Mouse (Mus musculus): ENCODE measurements around the gene Man1b1. TPM values are rescaled to one million over a fixed set of nuclear protein-coding genes. Genes with fewer than 3 reads are reported as not detected.

Gene Man1b1
- polyA plus RNA-seq, 1 experiment: 18.1 TPM

DNA sequence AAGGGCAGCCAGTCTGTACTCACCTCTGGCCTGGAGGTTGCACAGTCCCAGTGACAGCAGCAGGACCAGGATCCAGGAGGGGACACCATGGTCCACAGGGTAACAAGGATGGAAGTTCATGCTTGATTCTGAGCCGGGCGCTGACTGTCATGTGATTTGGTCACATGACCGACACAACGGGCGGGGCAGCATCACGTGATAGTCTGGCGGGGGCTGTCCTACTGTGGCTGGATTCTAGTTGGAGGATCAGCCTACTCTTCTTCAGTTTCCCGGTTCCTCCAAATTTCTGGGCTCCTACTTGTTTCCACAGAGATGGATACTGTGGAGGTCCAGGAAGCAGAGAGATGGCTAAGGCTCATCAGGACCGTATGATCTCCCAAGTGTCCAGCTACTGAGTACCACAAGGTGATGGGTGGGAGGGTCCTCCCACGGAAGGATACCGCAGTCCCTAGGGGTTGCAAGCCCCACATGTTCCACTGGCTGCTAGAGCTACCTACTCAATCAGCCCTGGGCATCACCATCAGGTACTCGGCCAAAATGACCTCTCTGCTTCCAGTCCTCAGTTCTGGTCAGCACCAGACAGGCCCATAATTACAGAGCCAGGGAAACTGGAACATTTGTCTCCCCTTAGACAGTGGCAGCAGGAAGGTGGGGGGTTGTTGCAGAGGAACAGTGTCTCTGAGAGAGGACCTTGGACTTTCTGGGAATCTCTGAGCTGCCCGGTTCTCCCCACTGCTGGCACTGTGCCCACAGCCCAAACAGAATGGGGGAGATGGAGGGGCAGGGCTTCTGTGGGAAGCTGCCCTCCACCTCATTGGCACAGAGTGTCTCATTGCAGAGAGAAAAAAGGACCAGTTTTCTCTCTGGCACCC, 24.3 kb downstream of the Man1b1 start, which contains the start of gene Dpp7:
Gene Dpp7 (minus strand): TSS at position 152 of the 872 bp plus-strand sequence.
- DNase-seq: peak; percentile 73
- 3% methylated on average over 13 of the region's 13 CpGs for WGBS
- Histone ChIP-seq H3K4me3 (replicated peaks; ENCODE audit: extremely low read depth, low read depth, low read length) (peak within 1 kb of the TSS; percentile 71), H3K4me1 (ENCODE audit: control insufficient read depth, insufficient read depth, low read length) (peaks cover 9% of the 10 kb centered on the region; the same call in 1 of the 2 replicates)
- TF ChIP-seq POLR2A (IDR thresholded peaks at IDR 0.05; ENCODE audit: borderline replicate concordance, extremely low read depth, low read depth, low read length) (peak; percentile 64; the same call in 1 of the 2 replicates), CTCF (IDR thresholded peaks at IDR 0.05; ENCODE audit: insufficient read depth, low read length) (no peak)

DNA sequence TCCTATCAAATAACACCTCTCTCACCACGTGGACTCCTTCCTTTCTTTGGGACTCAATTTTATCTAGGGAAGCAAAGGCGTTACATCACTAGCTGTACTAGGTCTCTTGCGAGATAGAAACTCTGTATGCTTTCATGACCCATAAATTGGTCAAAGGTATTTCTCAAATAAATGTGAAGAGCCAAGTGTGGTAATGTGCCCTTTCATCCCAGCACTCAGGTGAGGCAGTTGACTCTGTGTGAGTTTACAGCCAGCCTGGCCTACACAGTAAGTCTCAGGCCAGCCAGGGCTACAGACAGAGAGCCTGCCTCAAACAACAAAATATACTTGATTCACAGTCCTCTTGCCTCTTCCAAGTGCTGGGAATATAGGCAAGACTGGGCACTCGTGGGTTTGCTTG, 27.7 kb downstream of the Man1b1 start:
- WGBS: 70% methylated on average over 4 of the region's 4 CpGs
- Histone ChIP-seq H3K4me1 (ENCODE audit: control insufficient read depth, insufficient read depth, low read length) (peaks cover 24% of the 10 kb centered on the region), H3K4me3 (replicated peaks; ENCODE audit: extremely low read depth, low read depth, low read length) (no peak overlapping the region)
- TF ChIP-seq CTCF (IDR thresholded peaks at IDR 0.05; ENCODE audit: insufficient read depth, low read length) (no peak), POLR2A (IDR thresholded peaks at IDR 0.05; ENCODE audit: borderline replicate concordance, extremely low read depth, low read depth, low read length) (no peak)
- DNase-seq: no peak

DNA sequence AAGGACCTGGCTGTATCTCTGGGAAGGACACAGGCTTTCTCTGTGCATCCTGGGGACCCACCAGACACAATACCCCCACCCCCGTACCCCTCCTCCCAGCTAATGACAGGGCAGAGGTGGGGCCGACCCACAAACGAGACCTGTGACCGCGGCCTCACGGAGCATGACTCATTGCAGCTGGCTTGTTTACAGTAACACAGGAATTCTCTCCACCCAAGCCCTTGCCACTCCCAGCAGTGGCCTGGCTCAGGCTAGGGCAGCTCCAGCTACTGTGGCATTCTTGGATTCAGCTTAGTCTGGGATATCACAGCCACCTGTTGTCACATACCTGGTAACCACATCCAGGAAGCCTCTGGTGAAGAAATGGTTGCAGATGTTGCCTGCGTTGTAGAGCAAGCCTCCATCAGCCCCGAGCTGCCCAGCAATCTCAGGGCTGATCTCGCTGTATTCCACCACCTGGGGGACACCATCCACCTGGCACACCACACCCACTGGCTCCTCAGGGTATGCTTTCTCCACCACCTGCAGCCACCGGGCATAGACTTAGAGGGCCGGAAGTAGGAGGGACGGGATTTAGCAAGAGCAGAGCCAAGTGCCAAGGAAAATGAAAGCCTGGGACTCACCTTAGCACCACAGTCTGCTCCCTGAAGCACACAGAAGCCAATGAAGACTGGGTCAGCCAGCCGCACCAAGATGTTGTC, 31.5 kb downstream of the Man1b1 start:
- 39% methylated on average over 13 of the region's 13 CpGs for WGBS
- DNase-seq: peak; percentile 46
- peaks cover 15% of the 10 kb centered on the region for H3K4me1 ChIP-seq (ENCODE audit: control insufficient read depth, insufficient read depth, low read length)
- TF ChIP-seq CTCF (IDR thresholded peaks at IDR 0.05; ENCODE audit: insufficient read depth, low read length) (no peak), POLR2A (IDR thresholded peaks at IDR 0.05; ENCODE audit: borderline replicate concordance, extremely low read depth, low read depth, low read length) (no peak)
- peak overlapping the region; percentile 8 for H3K4me3 ChIP-seq (replicated peaks; ENCODE audit: extremely low read depth, low read depth, low read length)

DNA sequence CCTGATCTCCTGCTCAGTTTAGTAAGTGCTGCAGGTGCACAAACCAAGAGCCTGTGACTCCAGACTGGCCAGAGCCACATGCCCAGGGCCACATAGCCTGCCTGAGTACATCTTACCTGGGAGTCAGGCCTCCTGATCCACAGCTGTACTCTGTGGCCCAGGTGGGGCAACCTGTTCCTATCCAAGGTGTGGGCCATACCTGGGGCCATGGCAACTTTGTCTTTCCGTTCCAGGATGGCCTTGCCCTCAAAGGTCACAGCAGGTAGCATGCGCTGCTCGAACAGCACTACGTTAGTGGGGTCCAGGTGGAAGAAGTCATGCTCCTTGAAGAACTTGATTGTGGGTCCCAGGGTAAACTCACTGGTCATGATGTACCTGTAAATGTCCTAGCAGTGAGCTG, 32.2 kb downstream of the Man1b1 start:
- no peak for DNase-seq
- Histone ChIP-seq H3K4me3 (replicated peaks; ENCODE audit: extremely low read depth, low read depth, low read length) (peak overlapping the region; percentile 7), H3K4me1 (ENCODE audit: control insufficient read depth, insufficient read depth, low read length) (peaks cover 15% of the 10 kb centered on the region)
- TF ChIP-seq POLR2A (IDR thresholded peaks at IDR 0.05; ENCODE audit: borderline replicate concordance, extremely low read depth, low read depth, low read length) (no peak), CTCF (IDR thresholded peaks at IDR 0.05; ENCODE audit: insufficient read depth, low read length) (no peak)
- WGBS: 87% methylated on average over 4 of the region's 4 CpGs

DNA sequence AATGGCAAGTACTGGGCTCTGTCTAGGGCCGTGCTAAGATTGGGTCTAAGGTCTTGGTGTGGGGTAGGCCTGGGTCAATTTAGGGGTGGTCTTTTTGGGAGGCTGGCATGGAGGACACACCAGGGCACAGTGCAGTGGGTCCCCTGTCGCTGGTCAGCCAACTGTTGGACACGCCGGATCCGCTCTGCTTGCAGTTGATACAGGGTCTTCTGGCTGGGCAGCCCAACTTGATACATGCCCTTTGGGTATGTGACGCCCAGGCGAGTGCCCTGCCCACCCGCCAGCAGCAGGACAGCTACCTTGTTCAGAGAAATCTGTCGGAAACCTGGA, 32.6 kb downstream of the Man1b1 start:
- no peak for DNase-seq
- Histone ChIP-seq H3K4me3 (replicated peaks; ENCODE audit: extremely low read depth, low read depth, low read length) (peak overlapping the region; percentile 69), H3K4me1 (ENCODE audit: control insufficient read depth, insufficient read depth, low read length) (peaks cover 15% of the 10 kb centered on the region)
- WGBS: 37% methylated on average over 9 of the region's 9 CpGs
- TF ChIP-seq POLR2A (IDR thresholded peaks at IDR 0.05; ENCODE audit: borderline replicate concordance, extremely low read depth, low read depth, low read length) (no peak), CTCF (IDR thresholded peaks at IDR 0.05; ENCODE audit: insufficient read depth, low read length) (no peak)

DNA sequence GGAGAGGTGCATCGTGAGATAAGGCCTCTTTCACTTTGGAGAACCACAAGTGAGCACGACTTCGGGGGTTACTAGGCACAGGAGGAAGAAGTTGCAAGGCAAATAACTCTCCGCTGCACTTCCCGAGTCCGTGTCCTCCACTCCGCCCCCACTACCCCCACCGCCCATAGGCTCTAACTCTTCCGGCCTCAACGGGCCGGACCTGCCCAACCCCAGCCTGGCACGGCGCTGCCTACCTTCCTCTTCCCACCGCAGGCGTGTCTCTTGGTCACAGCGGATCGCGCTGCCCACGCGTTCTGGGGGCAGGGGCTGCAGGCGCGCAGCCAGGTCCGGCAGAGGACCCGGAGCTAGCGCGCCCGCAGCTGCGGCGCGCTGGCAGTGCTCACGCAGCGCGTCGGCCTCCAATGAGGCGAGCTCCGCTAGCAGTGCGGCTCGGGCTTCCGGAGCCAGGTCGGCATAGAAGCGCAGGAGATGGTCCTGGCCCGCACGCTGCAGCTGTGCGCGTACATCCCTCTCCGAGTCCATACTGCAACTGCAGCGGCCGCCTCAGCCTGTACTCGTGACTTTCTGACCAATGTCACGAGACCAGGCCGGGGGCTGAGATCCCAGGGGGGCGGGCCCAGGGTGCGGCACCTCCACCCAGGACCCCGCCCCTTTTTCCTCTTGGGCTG, 33.1 kb downstream of the Man1b1 start, which contains the start of gene Uap1l1:
Gene Uap1l1 (minus strand): TSS at position 592 of the 671 bp plus-strand sequence.
- under 1% methylated on average over 53 of the region's 54 CpGs for WGBS
- H3K4me1 ChIP-seq (ENCODE audit: control insufficient read depth, insufficient read depth, low read length): peaks cover 15% of the 10 kb centered on the region
- peak within 1 kb of the TSS; percentile 69 for H3K4me3 ChIP-seq (replicated peaks; ENCODE audit: extremely low read depth, low read depth, low read length)
- TF ChIP-seq POLR2A (IDR thresholded peaks at IDR 0.05; ENCODE audit: borderline replicate concordance, extremely low read depth, low read depth, low read length) (peak; percentile 93), CTCF (IDR thresholded peaks at IDR 0.05; ENCODE audit: insufficient read depth, low read length) (no peak)
- DNase-seq: peak; percentile 78

DNA sequence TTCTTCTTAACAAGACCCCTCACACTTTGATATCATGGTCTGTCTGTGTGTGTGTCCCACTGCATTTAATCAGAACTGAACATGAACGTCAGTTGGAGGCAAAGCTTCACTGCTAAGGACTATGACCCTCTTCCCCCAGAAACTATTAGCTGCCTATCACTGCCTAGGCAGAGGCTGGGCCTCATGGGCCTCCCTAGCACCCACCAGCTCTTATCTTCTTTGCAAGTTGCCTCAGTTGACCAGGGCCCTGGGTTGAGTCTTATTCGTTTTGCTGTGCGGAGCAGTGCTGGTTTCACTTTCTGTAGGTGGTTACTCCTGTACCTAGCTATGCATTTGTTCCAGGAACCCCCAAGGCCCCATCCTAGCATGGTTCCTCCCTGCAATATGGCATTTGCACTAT, 37.9 kb downstream of the Man1b1 start:
- WGBS: 81% methylated on average over 3 of the region's 3 CpGs
- no peak for TF ChIP-seq CTCF (IDR thresholded peaks at IDR 0.05; ENCODE audit: insufficient read depth, low read length)
- no peak for TF ChIP-seq POLR2A (IDR thresholded peaks at IDR 0.05; ENCODE audit: borderline replicate concordance, extremely low read depth, low read depth, low read length)
- Histone ChIP-seq H3K4me3 (replicated peaks; ENCODE audit: extremely low read depth, low read depth, low read length) (no peak overlapping the region), H3K4me1 (ENCODE audit: control insufficient read depth, insufficient read depth, low read length) (peaks cover 6% of the 10 kb centered on the region; the same call in 1 of the 2 replicates)
- DNase-seq: no peak

DNA sequence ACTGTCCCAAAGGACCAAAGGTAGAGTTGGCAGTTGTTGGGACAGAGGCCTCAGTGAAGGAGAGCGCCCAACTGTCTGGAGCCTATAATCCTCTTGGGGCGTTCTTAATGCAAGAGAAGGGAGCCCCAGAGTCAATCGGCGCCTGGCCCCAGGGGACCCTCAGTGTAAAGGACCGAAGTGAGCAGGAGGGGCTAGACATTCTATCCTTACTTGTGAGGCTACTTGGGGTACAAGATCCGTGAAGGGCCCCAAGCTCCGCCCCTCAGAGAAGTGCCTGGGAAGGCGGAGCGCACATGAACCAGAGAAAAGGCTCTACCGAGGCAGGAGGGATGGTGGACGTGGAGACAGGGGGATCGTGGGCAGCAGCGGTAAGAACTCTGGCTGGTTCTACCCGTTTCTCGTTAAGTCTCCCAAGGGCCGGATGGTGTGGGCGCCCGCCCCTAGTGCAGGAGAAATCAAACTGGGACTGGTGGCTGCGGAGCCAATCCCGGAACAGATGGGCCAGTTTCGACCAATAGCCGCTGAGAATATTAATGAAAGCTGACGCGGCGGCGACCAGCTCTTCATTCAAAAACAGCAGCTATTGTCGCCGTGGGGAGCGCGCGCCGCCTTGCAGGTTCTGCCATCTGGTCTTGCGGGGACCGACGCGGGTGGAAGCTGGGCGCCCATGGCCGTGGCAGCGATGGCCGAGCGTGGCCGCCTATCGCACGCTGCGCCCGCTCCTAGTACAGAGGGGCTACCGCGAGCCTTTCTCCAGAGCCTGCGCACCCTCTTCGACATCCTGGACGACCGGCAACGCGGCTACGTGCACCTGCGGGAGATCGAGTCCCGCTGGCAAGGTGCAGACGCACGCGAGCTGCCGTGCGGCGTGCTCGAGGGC, 39.9 kb downstream of the Man1b1 start, which contains the start of gene Sapcd2:
Gene Sapcd2 (plus strand): TSS at position 558 of the 880 bp plus-strand sequence.
- WGBS: 2% methylated on average over 65 of the region's 65 CpGs
- Histone ChIP-seq H3K4me1 (ENCODE audit: control insufficient read depth, insufficient read depth, low read length) (peaks cover 6% of the 10 kb centered on the region; the same call in 1 of the 2 replicates), H3K4me3 (replicated peaks; ENCODE audit: extremely low read depth, low read depth, low read length) (peak within 1 kb of the TSS; percentile 74)
- peak; percentile 79 for DNase-seq
- no peak for TF ChIP-seq CTCF (IDR thresholded peaks at IDR 0.05; ENCODE audit: insufficient read depth, low read length)
- TF ChIP-seq POLR2A (IDR thresholded peaks at IDR 0.05; ENCODE audit: borderline replicate concordance, extremely low read depth, low read depth, low read length): no peak

Measured in lung, adult 2 months (tissue).